Mouse (Mus musculus): ENCODE results near the gene Clstn2. TPM values are rescaled to one million over a fixed set of nuclear protein-coding genes. Genes with fewer than 3 reads are reported as not detected.

The Clstn2 gene
- total and polyA plus RNA-seq, 3 experiments = not detected

DNA sequence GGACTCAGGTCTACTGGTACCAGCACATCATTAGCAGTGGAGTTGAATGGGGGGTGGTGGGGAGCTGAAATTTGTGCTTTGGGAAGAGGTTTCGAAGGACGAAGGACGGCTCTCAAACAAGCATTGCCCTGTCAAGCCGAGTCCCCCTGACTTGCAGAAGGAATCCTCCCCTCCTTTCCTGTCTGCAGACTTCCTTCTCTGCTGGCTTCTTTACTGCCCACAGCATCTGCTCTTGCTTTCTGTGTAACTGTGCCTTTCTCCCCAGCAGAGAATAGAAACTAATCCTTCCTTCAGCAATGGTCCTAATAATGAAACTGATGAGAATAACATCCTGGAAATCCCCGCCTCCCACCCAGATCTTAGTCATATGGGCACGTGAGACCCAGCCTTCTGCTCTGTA, 572.5 kb downstream of the Clstn2 start:
- TF ChIP-seq GATA1 (IDR thresholded peaks at IDR 0.05; ENCODE audit: low read depth, low read length) (no peak), JUND (IDR thresholded peaks at IDR 0.05; ENCODE audit: low read depth, low read length) (no peak), RCOR1 (IDR thresholded peaks at IDR 0.05; ENCODE audit: low read depth, low read length) (no peak), SIN3A (IDR thresholded peaks at IDR 0.05; ENCODE audit: low read length) (no peak), ZC3H11A (IDR thresholded peaks at IDR 0.05; ENCODE audit: low read depth, low read length) (no peak), SMC3 (IDR thresholded peaks at IDR 0.05; ENCODE audit: low read depth, low read length) (no peak), NRF1 (IDR thresholded peaks at IDR 0.05; ENCODE audit: insufficient read depth, low read depth, low read length, poor library complexity, severe bottlenecking) (no peak), UBTF (IDR thresholded peaks at IDR 0.05; ENCODE audit: borderline replicate concordance, insufficient read depth, low read depth, low read length) (no peak), POLR2AphosphoS5 (IDR thresholded peaks at IDR 0.05; ENCODE audit: borderline replicate concordance, low read depth, low read length) (no peak), TCF12 (IDR thresholded peaks at IDR 0.05; ENCODE audit: low read depth, low read length) (no peak), ETS1 (IDR thresholded peaks at IDR 0.05; ENCODE audit: low read depth, low read length) (no peak)
- no peak for DNase-seq (ENCODE audit: low read depth, low spot score)
- no peaks in the 10 kb centered on the region for H3K27me3 ChIP-seq (ENCODE audit: control insufficient read depth in 1 of 2, insufficient read depth in 2 of 2, low read length in 2 of 2)
- H3K4me1 ChIP-seq (ENCODE audit: control insufficient read depth in 1 of 2, insufficient read depth in 2 of 2, low read length in 2 of 2) = no peaks in the 10 kb centered on the region
- H3K4me3 ChIP-seq (ENCODE audit: control insufficient read depth in 1 of 2, insufficient read depth in 1 of 2, low read depth in 2 of 2, low read length in 2 of 2) = no peak overlapping the region
- no peak overlapping the region for H3K9ac ChIP-seq (ENCODE audit: control insufficient read depth, low read depth, low read length, poor library complexity, severe bottlenecking)
- no peaks in the 10 kb centered on the region for H3K36me3 ChIP-seq (ENCODE audit: control insufficient read depth in 1 of 2, insufficient read depth in 2 of 2, low read length in 2 of 2)
- H3K9me3 ChIP-seq (replicated peaks; ENCODE audit: insufficient read depth, low read length) = no peaks in the 10 kb centered on the region
- H3K79me2 ChIP-seq (ENCODE audit: control insufficient read depth, insufficient read depth, low read length, poor library complexity) = no peaks in the 10 kb centered on the region
- H3K27ac ChIP-seq (ENCODE audit: control insufficient read depth, low read depth, low read length) = no peak overlapping the region

- H3K4me3 ChIP-seq (ENCODE audit: control insufficient read depth in 1 of 2, insufficient read depth in 1 of 2, low read depth in 2 of 2, low read length in 2 of 2) = no peak overlapping the region
- H3K79me2 ChIP-seq (ENCODE audit: control insufficient read depth, insufficient read depth, low read length, poor library complexity) = no peaks in the 10 kb centered on the region
- no peak for DNase-seq (ENCODE audit: low read depth, low spot score)
- no peak overlapping the region for H3K27ac ChIP-seq (ENCODE audit: control insufficient read depth, low read depth, low read length)
- H3K27me3 ChIP-seq (ENCODE audit: control insufficient read depth in 1 of 2, insufficient read depth in 2 of 2, low read length in 2 of 2) = no peaks in the 10 kb centered on the region
- H3K36me3 ChIP-seq (ENCODE audit: control insufficient read depth in 1 of 2, insufficient read depth in 2 of 2, low read length in 2 of 2) = no peaks in the 10 kb centered on the region
- TF ChIP-seq RAD21 (IDR thresholded peaks at IDR 0.05; ENCODE audit: low read depth, low read length) (no peak), E2F4 (IDR thresholded peaks at IDR 0.05; ENCODE audit: borderline replicate concordance, low read depth, low read length) (no peak), CHD1 (IDR thresholded peaks at IDR 0.05; ENCODE audit: low read depth, low read length) (no peak)
- H3K9ac ChIP-seq (ENCODE audit: control insufficient read depth, low read depth, low read length, poor library complexity, severe bottlenecking) = no peak overlapping the region
- no peaks in the 10 kb centered on the region for H3K4me1 ChIP-seq (ENCODE audit: control insufficient read depth in 1 of 2, insufficient read depth in 2 of 2, low read length in 2 of 2)
- H3K9me3 ChIP-seq (replicated peaks; ENCODE audit: insufficient read depth, low read length) = no peaks in the 10 kb centered on the region
These were observed 573.2 kb downstream of the Clstn2 start for GRCm38 (mm10) chr9:97459745-97460144.

GRCm38 (mm10) chr9:97449316-97450050, 583.5 kb downstream of the Clstn2 start:
- Histone ChIP-seq H3K4me1 (ENCODE audit: control insufficient read depth in 1 of 2, insufficient read depth in 2 of 2, low read length in 2 of 2) (no peaks in the 10 kb centered on the region), H3K9ac (ENCODE audit: control insufficient read depth, low read depth, low read length, poor library complexity, severe bottlenecking) (no peak overlapping the region), H3K27me3 (ENCODE audit: control insufficient read depth in 1 of 2, insufficient read depth in 2 of 2, low read length in 2 of 2) (no peaks in the 10 kb centered on the region), H3K27ac (ENCODE audit: control insufficient read depth, low read depth, low read length) (no peak overlapping the region), H3K4me3 (ENCODE audit: control insufficient read depth in 1 of 2, insufficient read depth in 1 of 2, low read depth in 2 of 2, low read length in 2 of 2) (no peak overlapping the region), H3K79me2 (ENCODE audit: control insufficient read depth, insufficient read depth, low read length, poor library complexity) (no peaks in the 10 kb centered on the region), H3K9me3 (replicated peaks; ENCODE audit: insufficient read depth, low read length) (no peaks in the 10 kb centered on the region), H3K36me3 (ENCODE audit: control insufficient read depth in 1 of 2, insufficient read depth in 2 of 2, low read length in 2 of 2) (no peaks in the 10 kb centered on the region)
- TF ChIP-seq GATA1 (IDR thresholded peaks at IDR 0.05; ENCODE audit: low read depth, low read length) (no peak), E2F4 (IDR thresholded peaks at IDR 0.05; ENCODE audit: borderline replicate concordance, low read depth, low read length) (no peak), USF2 (IDR thresholded peaks at IDR 0.05; ENCODE audit: borderline replicate concordance in 1 of 2, insufficient read depth in 1 of 2, low read depth in 1 of 2, low read length in 2 of 2) (no peak), TAL1 (IDR thresholded peaks at IDR 0.05; ENCODE audit: low read length) (no peak), RAD21 (IDR thresholded peaks at IDR 0.05; ENCODE audit: low read depth, low read length) (no peak), NELFE (IDR thresholded peaks at IDR 0.05; ENCODE audit: low read depth, low read length) (no peak), MYB (IDR thresholded peaks at IDR 0.05; ENCODE audit: low read depth, low read length) (no peak), ZKSCAN1 (IDR thresholded peaks at IDR 0.05; ENCODE audit: low read depth, low read length) (no peak), SIN3A (IDR thresholded peaks at IDR 0.05; ENCODE audit: low read length) (no peak), CHD2 (IDR thresholded peaks at IDR 0.05; ENCODE audit: low read length) (no peak), HCFC1 (IDR thresholded peaks at IDR 0.05; ENCODE audit: low read depth, low read length) (no peak), ZNF384 (IDR thresholded peaks at IDR 0.05; ENCODE audit: low read depth, low read length) (no peak), POLR2AphosphoS5 (IDR thresholded peaks at IDR 0.05; ENCODE audit: borderline replicate concordance, low read depth, low read length) (no peak), BHLHE40 (IDR thresholded peaks at IDR 0.05; ENCODE audit: borderline replicate concordance, low read depth, low read length) (no peak)
- DNase-seq (ENCODE audit: low read depth, low spot score) = no peak
